Mouse (Mus musculus) heart, postnatal 0 days (tissue): Measurements from ENCODE around the gene Cited2. TPM values are rescaled to one million over a fixed set of nuclear protein-coding genes. Genes with fewer than 3 reads are reported as not detected.

Experiments
- ATAC-seq: fragments of 200-750 bp; cut with Nextera tagmentation; 2 replicates; pipeline ENCODE4 v1.8.0; 2017; ENCODE audit warnings: low read depth, moderate number of reproducible peaks, moderate library complexity; ENCODE audit not compliant: insufficient read depth
- DNase-seq: peaks from one replicate; pipeline ENCODE4 v3.0.0-alpha.2; 2016; ENCODE audit warnings: low spot score
- H3K27ac ChIP-seq: fragments of 300-500 bp; sonication (generic); 2 replicates; pipeline ENCODE4 v1.5.1; 2014; ENCODE audit warnings: low read depth, mild to moderate bottlenecking
- H3K27me3 ChIP-seq: fragments of 300-500 bp; sonication (generic); 2 replicates; pipeline ENCODE4 v1.6.1; 2014; ENCODE audit warnings: low read length, mixed read lengths; ENCODE audit not compliant: control insufficient read depth, insufficient read depth
- H3K36me3 ChIP-seq: fragments of 300-500 bp; sonication (generic); replicated peaks from 2 replicates; pipeline ENCODE4 v1.6.1; 2014; ENCODE audit warnings: low read length, mixed read lengths; ENCODE audit not compliant: control insufficient read depth, insufficient read depth
- H3K4me1 ChIP-seq: fragments of 300-500 bp; sonication (generic); 2 replicates; pipeline ENCODE4 v1.6.1; 2014; ENCODE audit warnings: antibody characterized with exemption; ENCODE audit not compliant: control insufficient read depth, insufficient read depth
- H3K4me2 ChIP-seq: fragments of 300-500 bp; sonication (generic); 2 replicates; pipeline ENCODE4 v1.6.1; 2014; ENCODE audit warnings: low read depth, mild to moderate bottlenecking, low read length, moderate library complexity
- H3K4me3 ChIP-seq: fragments of 300-500 bp; sonication (generic); 2 replicates; pipeline ENCODE4 v1.5.1; 2014; ENCODE audit warnings: low read depth, low read length
- H3K9ac ChIP-seq: fragments of 300-500 bp; sonication (generic); replicated peaks from 2 replicates; pipeline ENCODE4 v1.6.1; 2014; ENCODE audit warnings: low read depth, low read length, mixed read lengths
- H3K9me3 ChIP-seq: fragments of 300-500 bp; sonication (generic); replicated peaks from 2 replicates; pipeline ENCODE4 v1.6.1; 2016; ENCODE audit warnings: low read length; ENCODE audit not compliant: control insufficient read depth
- CTCF ChIP-seq: IDR thresholded peaks from 2 replicates; pipeline ENCODE4 v1.5.1; 2016; ENCODE audit warnings: antibody characterized with exemption, control low read depth, low read depth
- EP300 ChIP-seq: IDR thresholded peaks from 2 replicates; pipeline ENCODE4 v1.6.1; 2016; ENCODE audit warnings: antibody characterized with exemption, low read depth
- WGBS: fragments of 180-500 bp; shearing (Covaris S2); extraction: QIAGEN DNeasy Blood & Tissue Kit; methylation state at CpG from one replicate; pipeline ENCODE4 v1.1.7; 2014; 5-methylcytosine and 5-hydroxymethylcytosine counted together
- polyA plus RNA-seq: library from polyadenylated mRNA; unstranded; fragments of >200 nt; fragmentation: Nextera tagmentation; extraction: Ambion mirVana; gene quantifications from 2 replicates; pipeline ENCODE4 v1.2.1, GENCODE M21; 2015
- total RNA-seq: library from RNA; depleted of rRNA; stranded (reverse); fragments of >200 nt; gene quantifications from 2 replicates; pipeline ENCODE4 v1.2.3, GENCODE M21; 2014; ENCODE audit warnings: low replicate concordance

Cited2 gene
- total and polyA plus RNA-seq, 2 experiments from 2014 or later: 15.8 to 57.6 TPM

- no peaks in the 10 kb centered on the region for H3K27me3 ChIP-seq
- peak; percentile 10 for ATAC-seq
- no peaks in the 10 kb centered on the region for H3K9me3 ChIP-seq
Observed at GRCm38 (mm10) chr10:17723871-17724741, 1.1 kb downstream of the Cited2 start.

GRCm38 (mm10) chr10:17725037-17725584 is 2.1 kb downstream of the Cited2 start:
- Histone ChIP-seq H3K9me3 (no peaks in the 10 kb centered on the region), H3K4me2 (peak overlapping the region; percentile 96), H3K4me3 (peak overlapping the region; percentile 93), H3K9ac (peak overlapping the region; percentile 97), H3K36me3 (no peaks in the 10 kb centered on the region), H3K4me1 (peaks cover 21% of the 10 kb centered on the region), H3K27me3 (no peaks in the 10 kb centered on the region), H3K27ac (peak overlapping the region; percentile 100)
- TF ChIP-seq EP300: no peak
- TF ChIP-seq CTCF: no peak
- DNase-seq: peak; percentile 23
- no peak for ATAC-seq
- WGBS: 17% methylated on average over 8 of the region's 8 CpGs

More at GRCm38 (mm10) chr10:17723871-17724741, 1.1 kb downstream of the Cited2 start:
- H3K36me3 ChIP-seq: no peaks in the 10 kb centered on the region
- under 1% methylated on average over 62 of the region's 65 CpGs for WGBS
- TF ChIP-seq CTCF (peak; percentile 32), EP300 (no peak)
- peak overlapping the region; percentile 93 for H3K4me3 ChIP-seq
- H3K27ac ChIP-seq: peak overlapping the region; percentile 100
- peak; percentile 51 for DNase-seq
- peaks cover 21% of the 10 kb centered on the region for H3K4me1 ChIP-seq
- H3K4me2 ChIP-seq: peak overlapping the region; percentile 96
- peak overlapping the region; percentile 97 for H3K9ac ChIP-seq

GRCm38 (mm10) chr10:17725644-17726372 is 2.8 kb downstream of the Cited2 start:
- H3K27ac ChIP-seq: peak overlapping the region; percentile 80; the same call in 1 of the 2 replicates
- DNase-seq: no peak
- no peaks in the 10 kb centered on the region for H3K36me3 ChIP-seq
- 58% methylated on average over 7 of the region's 7 CpGs for WGBS
- H3K27me3 ChIP-seq: no peaks in the 10 kb centered on the region
- no peak for ATAC-seq
- H3K9ac ChIP-seq: no peak overlapping the region; the same call in 1 of the 2 replicates
- H3K9me3 ChIP-seq: no peaks in the 10 kb centered on the region
- TF ChIP-seq EP300: no peak
- TF ChIP-seq CTCF: no peak
- H3K4me1 ChIP-seq: peaks cover 21% of the 10 kb centered on the region
- H3K4me3 ChIP-seq: peak overlapping the region; percentile 93
- peak overlapping the region; percentile 49 for H3K4me2 ChIP-seq

- no peaks in the 10 kb centered on the region for H3K27me3 ChIP-seq
- peak overlapping the region; percentile 80 for H3K27ac ChIP-seq
- H3K9ac ChIP-seq: no peak overlapping the region
- no peak for TF ChIP-seq CTCF
- no peak for TF ChIP-seq EP300
- H3K4me3 ChIP-seq: no peak overlapping the region
- DNase-seq (no peak), ATAC-seq (no peak)
- WGBS: 59% methylated on average over 2 of the region's 2 CpGs
- peak overlapping the region; percentile 49 for H3K4me2 ChIP-seq
- no peaks in the 10 kb centered on the region for H3K9me3 ChIP-seq
- peaks cover 21% of the 10 kb centered on the region for H3K4me1 ChIP-seq
- no peaks in the 10 kb centered on the region for H3K36me3 ChIP-seq
Observed at GRCm38 (mm10) chr10:17726373-17726720, 3.3 kb downstream of the Cited2 start.

GRCm38 (mm10) chr10:17727161-17727925 is 4.3 kb downstream of the Cited2 start:
- H3K36me3 ChIP-seq: no peaks in the 10 kb centered on the region
- TF ChIP-seq CTCF: no peak
- 0 out of 2 replicates have a peak, but pooled peaks have one; percentile 39 for TF ChIP-seq EP300
- no peaks in the 10 kb centered on the region for H3K9me3 ChIP-seq
- no peak overlapping the region for H3K9ac ChIP-seq
- 14% methylated on average over 15 of the region's 15 CpGs for WGBS
- H3K4me3 ChIP-seq: peak overlapping the region; percentile 5; the same call in 1 of the 2 replicates
- peaks cover 21% of the 10 kb centered on the region for H3K4me1 ChIP-seq
- ATAC-seq (no peak), DNase-seq (peak; percentile 73)
- no peaks in the 10 kb centered on the region for H3K27me3 ChIP-seq
- H3K27ac ChIP-seq: peak overlapping the region; percentile 80
- H3K4me2 ChIP-seq: peak overlapping the region; percentile 49
